Mouse (Mus musculus) heart, adult 2 months (tissue): ENCODE results near the gene Slc23a2. TPM values are rescaled to one million over a fixed set of nuclear protein-coding genes. Genes with fewer than 3 reads are reported as not detected.

Source experiments
- DNase-seq, 2 experiments: peaks; one replicate each; pipeline ENCODE4 v3.0.0; 2021
- H3K27ac ChIP-seq: fragments of 200-600 bp; 2 replicates; pipeline ENCODE4 v1.8.1; 2022
- H3K27me3 ChIP-seq: fragments of 200-500 bp; 2 replicates; pipeline ENCODE4 v1.6.1; 2012; ENCODE audit warnings: mild to moderate bottlenecking, low read length, inconsistent platforms, mixed read lengths; ENCODE audit not compliant: control insufficient read depth, insufficient read depth
- H3K36me3 ChIP-seq: fragments of 200-500 bp; 2 replicates; pipeline ENCODE4 v1.6.1; 2012; ENCODE audit warnings: low read length, inconsistent platforms; ENCODE audit not compliant: control insufficient read depth, insufficient read depth
- H3K4me1 ChIP-seq: fragments of 200-500 bp; 2 replicates; pipeline ENCODE4 v1.6.1; 2011; ENCODE audit warnings: low read length; ENCODE audit not compliant: control insufficient read depth, insufficient read depth
- H3K4me3 ChIP-seq: fragments of 200-600 bp; 2 replicates; pipeline ENCODE4 v1.8.1; 2022
- H3K79me2 ChIP-seq: fragments of 200-500 bp; replicated peaks from 2 replicates; pipeline ENCODE4 v1.6.1; 2012; ENCODE audit warnings: mild to moderate bottlenecking, inconsistent platforms, low read length, moderate library complexity, mixed read lengths; ENCODE audit not compliant: control insufficient read depth, insufficient read depth
- H3K9ac ChIP-seq: fragments of 200-500 bp; 2 replicates; pipeline ENCODE4 v1.6.1; 2012; ENCODE audit warnings: low read depth, mild to moderate bottlenecking, control low read depth, inconsistent platforms, low read length, mixed read lengths
- CTCF ChIP-seq: fragments of 200-600 bp; IDR thresholded peaks from 2 replicates; pipeline ENCODE4 v1.8.1; 2022; ENCODE audit warnings: antibody characterized with exemption, mild to moderate bottlenecking, moderate library complexity
- EP300 ChIP-seq: fragments of 200-500 bp; IDR thresholded peaks from 2 replicates; pipeline ENCODE4 v1.6.1; 2011; ENCODE audit warnings: low read depth, low read length, control low read depth; ENCODE audit not compliant: insufficient read depth
- POLR2A ChIP-seq: fragments of 200-500 bp; IDR thresholded peaks from 2 replicates; pipeline ENCODE4 v1.6.1; 2011; ENCODE audit warnings: mild to moderate bottlenecking, low read depth, low read length, control low read depth; ENCODE audit not compliant: insufficient read depth
- WGBS: fragments of 180-500 bp; shearing (Covaris S2); methylation state at CpG from one replicate; pipeline ENCODE4 v1.1.7; 2018; 5-methylcytosine and 5-hydroxymethylcytosine counted together
- intact Hi-C: fragments of 180-260 bp; cut with DNase I; formaldehyde crosslinking; loops from one replicate; pipeline ENCODE4 v1.15.1; 2025
- polyA plus RNA-seq: library from polyadenylated mRNA; depleted of rRNA; stranded (reverse); fragments of >200 nt; gene quantifications from 2 replicates; pipeline ENCODE4 v1.2.3, GENCODE M21; 2012
- total RNA-seq, 2 experiments: library from RNA; stranded (reverse); gene quantifications; 2 replicates each; pipeline ENCODE4 v1.2.3; 2021

Slc23a2 gene
- total and polyA plus RNA-seq, 3 experiments, result 11.2 to 15.6 (median 11.8) TPM

- Histone ChIP-seq H3K79me2 (peaks cover 3% of the 10 kb centered on the region; the same call in 1 of the 2 replicates), H3K9ac (no peak overlapping the region), H3K4me1 (peaks cover 13% of the 10 kb centered on the region), H3K27me3 (no peaks in the 10 kb centered on the region), H3K27ac (no peak overlapping the region), H3K4me3 (no peak overlapping the region), H3K36me3 (no peaks in the 10 kb centered on the region)
- WGBS, result 44% methylated on average over 1 of the region's 1 CpGs
- intact Hi-C loops, result no loop called here
- no peak for DNase-seq
- no peak for TF ChIP-seq EP300
- no peak for TF ChIP-seq CTCF
- no peak for TF ChIP-seq POLR2A
Observed at GRCm38 (mm10) chr2:132118646-132119045, 26.3 kb downstream of the Slc23a2 start.

GRCm38 (mm10) chr2:132115936-132116335, 29.0 kb downstream of the Slc23a2 start:
- no peak for DNase-seq
- intact Hi-C loops, result no loop called here
- Histone ChIP-seq H3K79me2 (peaks cover 5% of the 10 kb centered on the region), H3K27ac (no peak overlapping the region), H3K4me3 (no peak overlapping the region), H3K4me1 (peaks cover 16% of the 10 kb centered on the region), H3K9ac (no peak overlapping the region), H3K27me3 (no peaks in the 10 kb centered on the region), H3K36me3 (no peaks in the 10 kb centered on the region)
- no peak for TF ChIP-seq CTCF
- no peak for TF ChIP-seq POLR2A
- TF ChIP-seq EP300, result no peak
- WGBS, result 86% methylated on average over 5 of the region's 5 CpGs

- TF ChIP-seq POLR2A (no peak), EP300 (no peak), CTCF (no peak)
- Histone ChIP-seq H3K9ac (no peak overlapping the region), H3K27me3 (no peaks in the 10 kb centered on the region), H3K4me3 (no peak overlapping the region), H3K4me1 (peaks cover 19% of the 10 kb centered on the region), H3K36me3 (no peaks in the 10 kb centered on the region), H3K27ac (no peak overlapping the region; the same call in 1 of the 2 replicates), H3K79me2 (peaks cover 5% of the 10 kb centered on the region)
- 75% methylated on average over 6 of the region's 6 CpGs for WGBS
- intact Hi-C loops, result no loop called here
- no peak for DNase-seq
Observed at GRCm38 (mm10) chr2:132115344-132115743, 29.6 kb downstream of the Slc23a2 start.

GRCm38 (mm10) chr2:132113962-132114759, 30.7 kb downstream of the Slc23a2 start:
- Histone ChIP-seq H3K27me3 (no peaks in the 10 kb centered on the region), H3K4me3 (no peak overlapping the region), H3K27ac (peak overlapping the region; percentile 51), H3K9ac (no peak overlapping the region; the same call in 1 of the 2 replicates), H3K79me2 (peaks cover 5% of the 10 kb centered on the region), H3K4me1 (peaks cover 20% of the 10 kb centered on the region), H3K36me3 (no peaks in the 10 kb centered on the region)
- TF ChIP-seq POLR2A, result no peak
- peak; percentile 83 for TF ChIP-seq CTCF
- no peak for TF ChIP-seq EP300
- no peak for DNase-seq
- WGBS, result 45% methylated on average over 11 of the region's 11 CpGs
- intact Hi-C loops, result loop anchor here (2.0 kb wide), 1 partner anchor 49 kb away; no protein-coding TSS in a partner anchor

- H3K4me1 ChIP-seq, result peaks cover 23% of the 10 kb centered on the region
- H3K9ac ChIP-seq, result no peak overlapping the region
- TF ChIP-seq CTCF (no peak), EP300 (no peak), POLR2A (no peak)
- H3K36me3 ChIP-seq, result no peaks in the 10 kb centered on the region
- no peak overlapping the region for H3K27ac ChIP-seq
- DNase-seq, result no peak
- intact Hi-C loops, result loop anchor here (2.0 kb wide), 1 partner anchor 48 kb away; no protein-coding TSS in a partner anchor
- H3K4me3 ChIP-seq, result no peak overlapping the region
- 82% methylated on average over 4 of the region's 4 CpGs for WGBS
- peaks cover 2% of the 10 kb centered on the region; the same call in 1 of the 2 replicates for H3K79me2 ChIP-seq
- no peaks in the 10 kb centered on the region for H3K27me3 ChIP-seq
Observed at GRCm38 (mm10) chr2:132112319-132112718, 32.6 kb downstream of the Slc23a2 start.

GRCm38 (mm10) chr2:132111905-132112304, 33.0 kb downstream of the Slc23a2 start:
- TF ChIP-seq POLR2A, result no peak
- no peak for TF ChIP-seq CTCF
- no peak for TF ChIP-seq EP300
- H3K9ac ChIP-seq, result no peak overlapping the region
- 73% methylated on average over 2 of the region's 2 CpGs for WGBS
- peaks cover 2% of the 10 kb centered on the region; the same call in 1 of the 2 replicates for H3K79me2 ChIP-seq
- no peak overlapping the region for H3K4me3 ChIP-seq
- H3K27ac ChIP-seq, result no peak overlapping the region; the same call in 1 of the 2 replicates
- H3K4me1 ChIP-seq, result peaks cover 27% of the 10 kb centered on the region
- intact Hi-C loops, result loop anchor here (1.0 to 2.0 kb wide), 3 partner anchors 47 to 291 kb away; no protein-coding TSS in a partner anchor
- H3K36me3 ChIP-seq, result no peaks in the 10 kb centered on the region
- no peaks in the 10 kb centered on the region for H3K27me3 ChIP-seq
- no peak for DNase-seq
